Mouse (Mus musculus) midbrain, embryonic 16.5 days (tissue): ENCODE data around the gene Gm28038. TPM values are rescaled to one million over a fixed set of nuclear protein-coding genes. Genes with fewer than 3 reads are reported as not detected.

ENCODE experiments used
- ATAC-seq: fragments of 200-750 bp; cut with Nextera tagmentation; 2 replicates; pipeline ENCODE4 v1.8.0; 2017; ENCODE audit warnings: moderate TSS enrichment
- H3K27ac ChIP-seq: fragments of 300-500 bp; sonication (generic); 2 replicates; pipeline ENCODE4 v1.5.1; 2014; ENCODE audit warnings: mild to moderate bottlenecking, low read length, mixed read lengths
- H3K27me3 ChIP-seq: fragments of 300-500 bp; sonication (generic); 2 replicates; pipeline ENCODE4 v1.6.1; 2014; ENCODE audit warnings: low read depth, low read length, mixed read lengths; ENCODE audit not compliant: control insufficient read depth, insufficient read depth
- H3K36me3 ChIP-seq: fragments of 300-500 bp; sonication (generic); 2 replicates; pipeline ENCODE4 v1.6.1; 2014; ENCODE audit warnings: mild to moderate bottlenecking, low read length, moderate library complexity, mixed read lengths; ENCODE audit not compliant: control insufficient read depth, insufficient read depth
- H3K4me1 ChIP-seq: fragments of 300-500 bp; sonication (generic); 2 replicates; pipeline ENCODE4 v1.6.1; 2014; ENCODE audit warnings: mild to moderate bottlenecking, low read length, mixed read lengths; ENCODE audit not compliant: control insufficient read depth, insufficient read depth
- H3K4me2 ChIP-seq: fragments of 300-500 bp; sonication (generic); 2 replicates; pipeline ENCODE4 v1.6.1; 2014; ENCODE audit warnings: mild to moderate bottlenecking, low read length, mixed read lengths
- H3K4me3 ChIP-seq: fragments of 300-500 bp; sonication (generic); 2 replicates; pipeline ENCODE4 v1.5.1; 2014; ENCODE audit warnings: low read depth, mild to moderate bottlenecking, low read length, moderate library complexity, mixed read lengths
- H3K9ac ChIP-seq: fragments of 300-500 bp; sonication (generic); 2 replicates; pipeline ENCODE4 v1.6.1; 2014; ENCODE audit warnings: low read depth, low read length, mixed read lengths
- H3K9me3 ChIP-seq: fragments of 300-500 bp; sonication (generic); replicated peaks from 2 replicates; pipeline ENCODE4 v1.6.1; 2014; ENCODE audit warnings: mild to moderate bottlenecking, low read length, mixed read lengths; ENCODE audit not compliant: control insufficient read depth, poor library complexity, severe bottlenecking
- WGBS: fragments of 180-500 bp; shearing (Covaris S2); extraction: QIAGEN DNeasy Blood & Tissue Kit; methylation state at CpG from one replicate; pipeline ENCODE4 v1.1.7; 2014; 5-methylcytosine and 5-hydroxymethylcytosine counted together
- polyA plus RNA-seq: library from polyadenylated mRNA; unstranded; fragments of >200 nt; fragmentation: Nextera tagmentation; extraction: Ambion mirVana; gene quantifications from 2 replicates; pipeline ENCODE4 v1.2.1, GENCODE M21; 2015

Gm28038 gene
- polyA plus RNA-seq, 1 experiment from 2014 or later: not detected

DNA sequence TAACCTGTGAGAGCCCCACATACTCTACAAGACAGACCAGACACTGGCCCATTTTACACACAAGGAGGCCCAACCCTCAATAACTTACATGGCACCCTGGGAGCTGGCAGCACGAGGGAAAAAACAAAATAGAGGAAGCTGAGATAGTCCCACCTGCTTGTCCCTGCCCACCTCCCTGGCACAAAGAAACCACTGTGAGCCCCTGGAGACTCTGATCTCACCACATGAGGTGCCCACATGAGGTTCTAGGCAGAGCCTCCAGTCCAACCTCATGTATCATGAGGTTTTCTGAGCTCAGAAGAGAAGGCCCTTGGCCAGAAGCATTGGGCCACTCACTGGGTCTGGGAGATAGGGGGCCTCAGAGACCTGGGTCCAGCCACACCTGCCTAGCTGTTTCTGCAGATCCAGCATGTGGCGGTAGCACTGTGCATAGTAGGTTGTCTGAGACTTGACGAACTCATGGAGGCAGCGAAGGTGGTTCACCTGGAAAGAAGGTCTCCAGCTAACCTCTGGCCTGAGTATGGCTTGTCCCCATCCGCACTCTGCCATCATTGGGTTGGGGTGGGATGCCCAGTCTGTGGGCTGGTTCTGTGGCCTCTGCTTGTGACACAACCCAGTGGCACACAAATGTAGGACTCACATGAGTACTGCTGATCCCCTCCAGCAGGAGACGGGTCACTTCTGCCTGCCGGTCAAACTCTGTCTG is 65.3 kb downstream of the Gm28038 start:
- Histone ChIP-seq H3K4me3 (no peak overlapping the region), H3K36me3 (peaks cover 69% of the 10 kb centered on the region), H3K27ac (no peak overlapping the region), H3K4me1 (no peaks in the 10 kb centered on the region), H3K27me3 (no peaks in the 10 kb centered on the region), H3K9me3 (no peaks in the 10 kb centered on the region), H3K9ac (no peak overlapping the region), H3K4me2 (no peak overlapping the region)
- 90% methylated on average over 7 of the region's 7 CpGs for WGBS
- no peak for ATAC-seq

DNA sequence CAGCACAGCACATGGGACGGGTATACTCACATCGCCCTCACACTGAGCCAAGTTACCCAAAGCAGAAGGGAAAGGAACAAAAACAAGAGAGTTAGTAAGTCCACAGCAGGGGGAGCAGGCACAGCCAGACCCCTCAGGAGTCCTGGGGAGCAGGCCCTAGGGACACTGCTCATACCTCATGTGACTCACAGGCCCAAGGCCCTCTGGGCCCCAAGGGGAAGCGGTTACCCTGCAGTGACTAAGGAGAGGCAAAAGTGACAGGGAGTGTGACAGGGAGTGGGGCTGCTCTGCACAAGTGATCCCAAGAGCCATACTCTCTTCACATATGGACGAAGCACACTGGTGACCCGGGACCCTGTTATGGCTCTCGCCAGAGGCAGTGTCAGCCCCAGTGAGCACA is 68.4 kb downstream of the Gm28038 start:
- Histone ChIP-seq H3K4me2 (no peak overlapping the region), H3K36me3 (peaks cover 60% of the 10 kb centered on the region), H3K9me3 (no peaks in the 10 kb centered on the region), H3K9ac (no peak overlapping the region), H3K27ac (no peak overlapping the region), H3K4me3 (no peak overlapping the region), H3K27me3 (no peaks in the 10 kb centered on the region), H3K4me1 (no peaks in the 10 kb centered on the region)
- no peak for ATAC-seq
- 96% methylated on average over 6 of the region's 6 CpGs for WGBS

Other genes with a start within 250 kb of the Gm28038 start
- gene Wdr34, start 232.2 kb upstream of the Gm28038 start, polyA plus RNA-seq: 82.5 and 85.9 TPM in 2 replicates
- 314 and 357 TPM in 2 replicates for gene Set, start 223.7 kb upstream of the Gm28038 start, polyA plus RNA-seq
- 1.5 and 2.1 TPM in 2 replicates for gene Pkn3, start 203.4 kb upstream of the Gm28038 start, polyA plus RNA-seq
- gene Zdhhc12, start 187.4 kb upstream of the Gm28038 start, polyA plus RNA-seq: 21.1 and 26.9 TPM in 2 replicates
- gene Zer1, start 156.5 kb upstream of the Gm28038 start, polyA plus RNA-seq: 13.1 and 13.5 TPM in 2 replicates
- gene Tbc1d13, start 147.3 kb upstream of the Gm28038 start, polyA plus RNA-seq: 11.8 and 14.3 TPM in 2 replicates
- gene Endog, start 109.5 kb upstream of the Gm28038 start, polyA plus RNA-seq: 22.6 and 27.0 TPM in 2 replicates
- 63.0 and 67.3 TPM in 2 replicates for gene Spout1, start 102.6 kb upstream of the Gm28038 start, polyA plus RNA-seq
- gene Kyat1, start 75.2 kb upstream of the Gm28038 start, polyA plus RNA-seq: 13.4 and 15.8 TPM in 2 replicates
- gene Lrrc8a, start 43.3 kb upstream of the Gm28038 start, polyA plus RNA-seq: 55.4 and 57.8 TPM in 2 replicates
- gene Gm28035, start 40.5 kb upstream of the Gm28038 start, polyA plus RNA-seq: 0.26 and 0.27 TPM in 2 replicates
- gene Phyhd1, start 14.8 kb upstream of the Gm28038 start, polyA plus RNA-seq: 6.1 and 7.2 TPM in 2 replicates
- 38.0 and 40.9 TPM in 2 replicates for gene Dolk, start 5.3 kb downstream of the Gm28038 start, polyA plus RNA-seq
- gene Nup188, start 5.4 kb downstream of the Gm28038 start, polyA plus RNA-seq: 18.9 and 19.6 TPM in 2 replicates
- gene Sh3glb2, start 78.3 kb downstream of the Gm28038 start, polyA plus RNA-seq: 206 and 218 TPM in 2 replicates
- 32.9 and 35.0 TPM in 2 replicates for gene Miga2, start 83.2 kb downstream of the Gm28038 start, polyA plus RNA-seq
- gene Dolpp1, start 111.2 kb downstream of the Gm28038 start, polyA plus RNA-seq: 63.6 and 67.8 TPM in 2 replicates
- 23.6 and 26.0 TPM in 2 replicates for gene Crat, start 134.8 kb downstream of the Gm28038 start, polyA plus RNA-seq
- gene Ptpa, start 135.0 kb downstream of the Gm28038 start, polyA plus RNA-seq: 146 and 156 TPM in 2 replicates
- 2.0 TPM in 2 replicates for gene Ier5l, start 193.2 kb downstream of the Gm28038 start, polyA plus RNA-seq